Mouse (Mus musculus): Measurements from ENCODE around the gene Pole3. TPM values are rescaled to one million over a fixed set of nuclear protein-coding genes. Genes with fewer than 3 reads are reported as not detected.
"Not testable (repeated sequence)": the region's sequence is repeated elsewhere in the genome, so short reads cannot be mapped to it uniquely, and the experiment has no call there.

Pole3 gene
- total RNA-seq, 2 experiments from 2014 or later: 20.4 to 21.5 TPM

- intact Hi-C loops (cut with DNase I): no loop called here
- Histone ChIP-seq H3K27ac (no peak overlapping the region), H3K4me3 (no peak overlapping the region)
- DNase-seq (ENCODE audit: extremely low spot score in 1 of 2, low spot score in 2 of 2): no peak
- TF ChIP-seq CTCF (IDR thresholded peaks at IDR 0.05): no peak
Measured at GRCm38 (mm10) chr4:62484928-62485327, 39.9 kb downstream of the Pole3 start.

GRCm38 (mm10) chr4:62480709-62481605, 43.9 kb downstream of the Pole3 start:
- TF ChIP-seq CTCF (IDR thresholded peaks at IDR 0.05): no peak
- Histone ChIP-seq H3K4me3 (no peak overlapping the region), H3K27ac (no peak overlapping the region)
- intact Hi-C loops (cut with DNase I): no loop called here
- DNase-seq (ENCODE audit: extremely low spot score in 1 of 2, low spot score in 2 of 2): no peak

GRCm38 (mm10) chr4:62479937-62480708, 44.7 kb downstream of the Pole3 start, which contains the start of gene Bspry:
TSS of gene Bspry (plus strand) at chr4:62480053.
- TF ChIP-seq CTCF (IDR thresholded peaks at IDR 0.05): no peak
- intact Hi-C loops (cut with DNase I): no loop called here
- Histone ChIP-seq H3K4me3 (peak within 1 kb of the TSS; percentile 40), H3K27ac (no peak within 1 kb of the TSS)
- no peak for DNase-seq (ENCODE audit: extremely low spot score in 1 of 2, low spot score in 2 of 2)

- DNase-seq (ENCODE audit: extremely low spot score in 1 of 2, low spot score in 2 of 2); intact Hi-C loops (cut with DNase I); H3K27ac ChIP-seq: not testable (repeated sequence)
- TF ChIP-seq CTCF (IDR thresholded peaks at IDR 0.05): peak; percentile 47
- peak overlapping the region; percentile 40 for H3K4me3 ChIP-seq
Measured at GRCm38 (mm10) chr4:62479593-62479936, 45.3 kb downstream of the Pole3 start.

GRCm38 (mm10) chr4:62477542-62478244, 47.2 kb downstream of the Pole3 start:
- no peak for TF ChIP-seq CTCF (IDR thresholded peaks at IDR 0.05)
- Histone ChIP-seq H3K27ac (no peak overlapping the region), H3K4me3 (no peak overlapping the region)
- no peak for DNase-seq (ENCODE audit: extremely low spot score in 1 of 2, low spot score in 2 of 2)
- intact Hi-C loops (cut with DNase I): no loop called here

GRCm38 (mm10) chr4:62475793-62476192, 49.1 kb downstream of the Pole3 start:
- no peak overlapping the region for H3K27ac ChIP-seq
- DNase-seq (ENCODE audit: extremely low spot score in 1 of 2, low spot score in 2 of 2): no peak
- intact Hi-C loops (cut with DNase I): no loop called here
- TF ChIP-seq CTCF (IDR thresholded peaks at IDR 0.05): no peak
- H3K4me3 ChIP-seq: no peak overlapping the region

GRCm38 (mm10) chr4:62475131-62475530, 49.7 kb downstream of the Pole3 start:
- no peak overlapping the region for H3K4me3 ChIP-seq
- no peak for TF ChIP-seq CTCF (IDR thresholded peaks at IDR 0.05)
- H3K27ac ChIP-seq: no peak overlapping the region
- no peak for DNase-seq (ENCODE audit: extremely low spot score in 1 of 2, low spot score in 2 of 2)
- intact Hi-C loops (cut with DNase I): no loop called here

Other genes starting within 250 kb of the Pole3 start
- 10 to 100 TPM; 35.1 to 41.0 TPM for gene Fkbp15, start 164.5 kb downstream of the Pole3 start, total RNA-seq (2021)
- gene Slc31a1, start 164.3 kb downstream of the Pole3 start, total RNA-seq (2021): 10 to 100 TPM; 11.8 to 12.9 TPM
- gene Cdc26, start 116.4 kb downstream of the Pole3 start, total RNA-seq (2021): 10 to 100 TPM; 42.3 to 43.4 TPM
- 10 to 100 TPM; 12.1 to 14.4 TPM for gene Prpf4, start 116.3 kb downstream of the Pole3 start, total RNA-seq (2021)
- not detected for gene Rnf183, start 89.8 kb downstream of the Pole3 start, total RNA-seq (2021)
- 1 to 10 TPM; 6.9 to 8.8 TPM for gene Wdr31, start 54.2 kb downstream of the Pole3 start, total RNA-seq (2021)
- under 1 TPM; 0.38 to 0.40 TPM for gene Bspry, start 45.0 kb downstream of the Pole3 start, total RNA-seq (2021)
- gene Hdhd3, start 21.6 kb downstream of the Pole3 start, total RNA-seq (2021): 10 to 100 TPM in 1 of 2 experiments, 1 to 10 TPM in 1; 8.3 to 10.3 TPM
- gene Alad, start 5.2 kb downstream of the Pole3 start, total RNA-seq (2021): 10 to 100 TPM; 32.1 to 34.0 TPM
- under 1 TPM; 0.19 to 0.63 TPM for gene 4933430I17Rik, start 301 bp upstream of the Pole3 start, total RNA-seq (2021)
- gene Rgs3, start 34.8 kb upstream of the Pole3 start, total RNA-seq (2021): 10 to 100 TPM; 25.8 to 27.3 TPM